Mouse (Mus musculus) thymus, postnatal 4 days (tissue): ENCODE data around the gene Sumf1.
A peak's percentile ranks its signal among the peaks of the same experiment; 100 is the strongest.

Experiments used
- DNase-seq: peaks from one replicate; pipeline ENCODE4 v3.0.0; 2021

Sumf1 gene

DNA sequence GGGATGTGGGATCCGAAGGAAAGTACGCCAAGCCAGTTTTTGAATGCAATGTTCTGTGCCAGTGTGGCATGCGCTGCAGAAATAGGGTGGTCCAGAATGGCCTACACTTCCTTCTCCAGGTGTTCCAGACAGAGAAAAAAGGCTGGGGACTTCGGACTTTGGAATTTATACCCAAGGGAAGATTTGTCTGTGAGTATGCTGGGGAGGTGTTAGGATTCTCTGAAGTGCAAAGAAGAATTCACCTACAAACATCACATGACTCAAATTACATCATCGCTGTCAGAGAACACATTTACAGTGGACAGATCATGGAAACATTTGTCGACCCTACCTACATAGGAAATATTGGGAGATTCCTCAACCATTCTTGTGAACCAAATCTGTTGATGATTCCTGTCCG, 109.5 kb downstream of the Sumf1 start:
- DNase-seq, result no peak

DNA sequence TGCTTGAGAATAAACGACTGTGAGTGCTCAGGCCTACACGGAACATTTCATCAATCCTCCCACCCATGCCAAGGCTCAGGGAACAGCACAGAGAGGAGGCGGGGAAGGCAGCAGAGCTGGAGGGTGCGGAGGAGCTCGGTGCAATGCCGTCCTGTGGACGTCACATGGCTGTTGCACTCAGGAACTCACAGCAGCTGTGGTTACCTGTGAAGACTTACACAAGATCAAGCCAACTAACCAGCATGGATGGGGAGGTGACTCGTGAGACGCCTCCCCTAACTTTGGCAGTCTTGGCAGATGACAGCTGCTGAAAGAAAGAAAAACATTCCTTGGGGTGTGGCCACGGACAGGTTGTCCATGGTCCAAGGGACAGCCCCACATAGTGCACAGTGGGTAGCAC, 110.8 kb downstream of the Sumf1 start:
- no peak for DNase-seq

- no peak for DNase-seq
These were observed 111.5 kb downstream of the Sumf1 start for GRCm38 (mm10) chr6:108073931-108074330.

DNA sequence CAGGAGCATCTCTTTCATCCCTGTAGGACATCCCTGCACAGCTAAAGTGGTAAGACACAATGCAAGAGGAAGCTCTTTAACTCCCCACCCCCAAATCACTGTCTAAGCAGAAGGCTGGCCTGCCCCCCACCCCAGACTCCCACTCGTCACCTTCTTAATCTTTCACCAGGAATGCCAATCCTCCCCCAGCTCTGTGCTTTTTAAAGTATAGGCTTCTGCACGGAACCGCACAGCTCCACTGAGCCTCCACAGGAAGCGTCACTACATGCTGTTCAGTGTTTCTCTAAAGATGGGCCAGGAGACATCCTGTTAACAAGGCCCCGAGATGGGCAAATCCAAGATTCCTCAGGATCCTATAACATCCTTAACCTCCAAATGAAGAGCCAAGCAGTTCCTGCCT, 112.3 kb downstream of the Sumf1 start:
- no peak for DNase-seq

- DNase-seq, result no peak
These were observed 114.4 kb downstream of the Sumf1 start for GRCm38 (mm10) chr6:108070947-108071346.

GRCm38 (mm10) chr6:108065583-108065982, 119.8 kb downstream of the Sumf1 start:
- DNase-seq, result peak; percentile 89

GRCm38 (mm10) chr6:108064918-108065526, 120.4 kb downstream of the Sumf1 start, which contains the start of gene Setmar:
TSS of gene Setmar (plus strand) at chr6:108065045.
- peak; percentile 99 for DNase-seq

- no peak for DNase-seq
These were observed 124.3 kb downstream of the Sumf1 start for GRCm38 (mm10) chr6:108061121-108061520.

GRCm38 (mm10) chr6:108058066-108058465, 127.3 kb downstream of the Sumf1 start:
- DNase-seq, result no peak

DNA sequence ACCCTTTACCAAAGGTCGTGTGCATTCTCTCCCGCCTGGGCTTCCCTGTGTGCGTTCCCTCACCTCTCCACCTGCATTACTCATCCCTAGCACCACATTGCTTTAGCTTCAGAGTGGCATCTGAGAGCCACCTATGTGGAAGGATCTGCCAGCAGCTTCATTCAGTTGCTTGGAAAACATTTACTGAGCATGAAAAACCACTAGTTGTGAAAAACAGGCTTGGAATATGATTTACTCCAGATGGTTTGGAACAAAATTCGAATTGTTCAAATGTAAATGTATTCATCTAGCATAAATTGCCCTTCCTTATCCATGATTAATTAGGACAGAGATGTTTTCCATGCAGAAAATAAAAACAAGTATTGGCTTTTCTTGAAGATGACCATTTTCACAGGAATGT, 128.0 kb downstream of the Sumf1 start:
- DNase-seq, result no peak
